Mouse (Mus musculus): ENCODE measurements around the gene Scube1. TPM values are rescaled to one million over a fixed set of nuclear protein-coding genes. Genes with fewer than 3 reads are reported as not detected.

The Scube1 gene
- polyA plus RNA-seq, 1 experiment from 2014 or later = 3.6 TPM

DNA sequence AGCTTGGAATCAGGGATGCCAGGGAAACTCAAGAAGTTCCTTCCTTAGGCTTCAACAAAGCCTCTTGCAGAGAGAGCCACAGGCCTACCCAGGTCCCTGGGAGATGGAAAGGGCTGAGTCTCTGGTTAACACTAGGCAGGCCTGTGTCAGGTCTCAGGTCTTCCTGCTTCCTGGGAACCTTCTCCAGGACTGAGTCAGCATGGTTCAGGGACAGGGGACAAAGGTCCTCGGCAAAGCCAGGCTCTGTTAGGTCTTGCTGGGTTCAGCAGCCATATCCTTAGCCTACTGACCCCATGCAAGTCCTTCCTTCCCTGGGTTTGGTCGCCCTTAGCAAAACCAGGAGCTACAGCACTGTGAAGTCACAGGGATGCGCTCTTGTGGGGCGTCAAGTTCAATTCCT lies 134.0 kb downstream of the Scube1 start:
- Histone ChIP-seq H3K36me3 (ENCODE audit: control insufficient read depth, insufficient read depth, low read length) (peaks cover 11% of the 10 kb centered on the region), H3K9ac (ENCODE audit: low read depth, low read length) (no peak overlapping the region), H3K4me2 (ENCODE audit: low read depth, low read length) (no peak overlapping the region), H3K4me3 (ENCODE audit: low read length) (no peak overlapping the region), H3K4me1 (ENCODE audit: control insufficient read depth, insufficient read depth, low read length) (peaks cover 34% of the 10 kb centered on the region), H3K27ac (ENCODE audit: low read length) (peak overlapping the region; percentile 36), H3K9me3 (ENCODE audit: control insufficient read depth, low read length) (peaks cover 8% of the 10 kb centered on the region; the same call in 1 of the 2 replicates), H3K27me3 (replicated peaks; ENCODE audit: control insufficient read depth, insufficient read depth, low read length) (no peaks in the 10 kb centered on the region)
- peak; percentile 31 for ATAC-seq
- 82% methylated on average over 4 of the region's 4 CpGs for WGBS

DNA sequence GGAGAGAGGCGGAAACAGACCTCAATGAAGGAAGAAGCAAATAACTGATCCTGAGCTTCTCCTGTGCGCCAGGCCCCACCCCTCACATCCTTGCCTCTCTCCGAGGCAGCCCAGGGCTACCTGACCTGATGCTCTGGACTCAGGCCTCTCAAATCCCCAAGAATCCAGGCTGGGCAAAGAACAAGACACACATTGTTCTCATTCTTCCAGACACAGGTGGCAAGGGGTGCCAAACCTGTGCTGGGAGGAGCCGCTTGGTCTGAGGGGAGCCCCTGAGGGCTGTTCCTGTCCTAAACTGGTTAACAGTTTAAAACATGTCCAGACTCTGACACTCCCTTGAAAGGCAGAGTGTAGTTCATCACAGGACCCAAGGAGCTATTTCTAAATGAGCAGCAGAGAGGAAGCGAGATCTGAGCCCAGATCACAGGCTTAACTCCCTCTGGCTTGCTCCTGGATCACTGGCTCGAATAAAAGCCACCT lies 140.0 kb downstream of the Scube1 start:
- Histone ChIP-seq H3K27ac (ENCODE audit: low read length) (no peak overlapping the region), H3K4me2 (ENCODE audit: low read depth, low read length) (no peak overlapping the region), H3K9ac (ENCODE audit: low read depth, low read length) (no peak overlapping the region), H3K4me1 (ENCODE audit: control insufficient read depth, insufficient read depth, low read length) (0 out of 2 replicates have a peak, but pooled peaks cover 3% of the 10 kb centered on the region), H3K9me3 (ENCODE audit: control insufficient read depth, low read length) (peaks cover 8% of the 10 kb centered on the region; the same call in 1 of the 2 replicates), H3K27me3 (replicated peaks; ENCODE audit: control insufficient read depth, insufficient read depth, low read length) (no peaks in the 10 kb centered on the region), H3K36me3 (ENCODE audit: control insufficient read depth, insufficient read depth, low read length) (peaks cover 25% of the 10 kb centered on the region), H3K4me3 (ENCODE audit: low read length) (no peak overlapping the region)
- no peak for ATAC-seq
- WGBS = 88% methylated on average over 6 of the region's 6 CpGs

DNA sequence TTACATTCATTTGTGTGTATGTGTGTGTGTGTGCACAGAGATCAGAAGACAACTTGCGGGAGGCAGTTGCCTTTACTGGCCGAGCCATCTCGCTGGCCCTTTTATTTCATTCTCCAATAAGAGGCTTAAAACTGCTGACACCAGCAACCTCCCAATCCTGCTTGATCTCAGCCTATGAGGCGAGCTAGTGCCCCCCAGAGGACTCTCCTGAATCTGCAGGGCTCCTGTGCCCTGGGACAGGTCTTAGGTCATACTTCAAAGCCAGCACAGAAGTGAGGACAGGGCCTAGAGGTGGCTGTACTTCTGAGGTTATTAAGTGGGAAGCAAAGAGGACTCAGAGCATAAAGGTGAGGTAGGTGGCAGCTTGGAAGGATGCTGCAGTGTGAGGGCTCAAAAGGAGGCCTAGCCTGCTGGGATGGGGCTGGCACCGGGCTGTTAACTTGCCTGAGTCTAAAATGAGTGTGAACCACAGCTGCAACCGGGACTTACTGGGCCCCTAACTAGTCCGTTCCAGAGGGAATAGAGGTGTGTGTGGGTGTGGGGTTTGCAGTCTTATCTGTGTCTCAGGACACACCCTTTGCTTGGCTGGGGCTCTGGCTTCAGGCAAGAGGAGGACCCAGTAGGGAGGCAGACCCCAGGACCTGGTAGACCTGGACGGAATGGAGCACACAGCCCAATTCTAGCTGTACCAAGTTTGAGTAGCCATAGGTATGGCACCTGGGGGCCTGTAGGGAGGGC lies 141.2 kb downstream of the Scube1 start:
- no peak overlapping the region for H3K9ac ChIP-seq (ENCODE audit: low read depth, low read length)
- H3K9me3 ChIP-seq (ENCODE audit: control insufficient read depth, low read length) = peaks cover 8% of the 10 kb centered on the region; the same call in 1 of the 2 replicates
- no peak overlapping the region for H3K4me2 ChIP-seq (ENCODE audit: low read depth, low read length)
- no peak overlapping the region for H3K27ac ChIP-seq (ENCODE audit: low read length)
- 0 out of 2 replicates have a peak, but pooled peaks cover 2% of the 10 kb centered on the region for H3K4me1 ChIP-seq (ENCODE audit: control insufficient read depth, insufficient read depth, low read length)
- no peaks in the 10 kb centered on the region for H3K27me3 ChIP-seq (replicated peaks; ENCODE audit: control insufficient read depth, insufficient read depth, low read length)
- H3K36me3 ChIP-seq (ENCODE audit: control insufficient read depth, insufficient read depth, low read length) = peaks cover 32% of the 10 kb centered on the region
- WGBS = 71% methylated on average over 8 of the region's 8 CpGs
- H3K4me3 ChIP-seq (ENCODE audit: low read length) = no peak overlapping the region
- peak; percentile 48; the same call in 1 of the 2 replicates for ATAC-seq

DNA sequence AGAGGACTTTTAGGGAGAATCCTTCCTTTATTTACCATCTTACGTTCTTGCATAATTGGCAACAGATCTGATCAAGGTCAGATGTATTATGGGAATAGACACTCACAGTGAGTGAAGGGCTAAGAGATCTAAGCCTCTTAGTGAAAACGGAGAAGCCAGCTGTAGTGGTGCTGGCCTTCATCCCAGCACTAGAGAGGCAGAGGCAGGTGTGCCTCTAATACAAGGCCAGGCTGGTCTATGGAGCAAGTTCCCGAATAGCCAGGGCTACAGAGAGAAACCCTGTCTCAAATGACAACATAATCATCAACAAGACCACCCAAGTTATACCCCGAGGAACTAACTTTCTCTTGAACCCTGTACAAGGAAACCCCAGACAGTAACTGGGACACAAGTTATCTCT lies 141.9 kb downstream of the Scube1 start:
- Histone ChIP-seq H3K9me3 (ENCODE audit: control insufficient read depth, low read length) (peaks cover 8% of the 10 kb centered on the region; the same call in 1 of the 2 replicates), H3K9ac (ENCODE audit: low read depth, low read length) (no peak overlapping the region), H3K4me2 (ENCODE audit: low read depth, low read length) (no peak overlapping the region), H3K4me1 (ENCODE audit: control insufficient read depth, insufficient read depth, low read length) (0 out of 2 replicates have a peak, but pooled peaks cover 2% of the 10 kb centered on the region), H3K27ac (ENCODE audit: low read length) (no peak overlapping the region), H3K36me3 (ENCODE audit: control insufficient read depth, insufficient read depth, low read length) (peaks cover 34% of the 10 kb centered on the region), H3K4me3 (ENCODE audit: low read length) (no peak overlapping the region), H3K27me3 (replicated peaks; ENCODE audit: control insufficient read depth, insufficient read depth, low read length) (no peaks in the 10 kb centered on the region)
- WGBS = 85% methylated on average over 4 of the region's 4 CpGs
- no peak for ATAC-seq

DNA sequence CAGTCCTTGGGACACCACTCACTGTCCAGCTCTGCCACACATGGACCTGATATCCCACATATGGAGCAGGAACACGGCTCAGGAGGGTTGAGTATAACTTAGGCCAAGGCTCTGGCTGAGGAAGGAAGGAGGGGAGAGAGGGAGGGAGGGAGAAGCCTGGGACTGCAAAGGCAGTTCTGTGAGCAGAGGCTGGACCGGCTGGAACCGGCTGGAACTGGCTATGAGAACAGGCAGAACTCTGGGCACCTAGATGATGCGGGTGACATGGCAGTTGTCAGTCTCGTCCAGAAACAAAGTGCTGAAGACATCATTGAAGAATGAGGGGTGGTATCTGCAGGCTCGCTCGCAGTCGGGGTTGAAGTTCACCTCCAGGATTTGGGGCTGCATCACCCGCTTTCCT lies 148.2 kb downstream of the Scube1 start:
- Histone ChIP-seq H3K9ac (ENCODE audit: low read depth, low read length) (no peak overlapping the region), H3K36me3 (ENCODE audit: control insufficient read depth, insufficient read depth, low read length) (peaks cover 24% of the 10 kb centered on the region), H3K27ac (ENCODE audit: low read length) (no peak overlapping the region), H3K4me3 (ENCODE audit: low read length) (no peak overlapping the region), H3K4me2 (ENCODE audit: low read depth, low read length) (no peak overlapping the region), H3K9me3 (ENCODE audit: control insufficient read depth, low read length) (no peaks in the 10 kb centered on the region), H3K4me1 (ENCODE audit: control insufficient read depth, insufficient read depth, low read length) (no peaks in the 10 kb centered on the region), H3K27me3 (replicated peaks; ENCODE audit: control insufficient read depth, insufficient read depth, low read length) (no peaks in the 10 kb centered on the region)
- 91% methylated on average over 9 of the region's 9 CpGs for WGBS
- ATAC-seq = no peak

DNA sequence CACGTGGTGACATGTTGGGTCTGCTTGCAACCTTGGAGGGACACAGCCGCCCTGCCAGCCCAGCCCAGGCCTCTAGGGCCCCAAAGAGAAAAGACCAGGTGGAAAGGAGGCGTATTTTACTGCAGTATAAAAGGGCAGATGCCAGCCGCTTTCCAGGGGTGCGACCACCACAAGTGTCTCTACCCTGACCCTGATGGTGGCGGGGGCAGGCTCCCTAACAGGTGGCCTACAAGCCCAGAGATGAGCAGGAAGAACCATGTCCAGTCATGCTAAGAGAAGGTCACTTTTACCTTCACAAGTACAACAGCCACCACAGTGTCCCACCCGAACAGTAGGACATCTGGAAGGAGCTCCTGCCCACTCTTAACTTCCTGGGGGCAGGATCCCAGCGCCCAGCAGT lies 149.3 kb downstream of the Scube1 start:
- no peak overlapping the region for H3K4me2 ChIP-seq (ENCODE audit: low read depth, low read length)
- no peak overlapping the region for H3K9ac ChIP-seq (ENCODE audit: low read depth, low read length)
- WGBS = 95% methylated on average over 8 of the region's 8 CpGs
- no peak overlapping the region for H3K27ac ChIP-seq (ENCODE audit: low read length)
- no peaks in the 10 kb centered on the region for H3K4me1 ChIP-seq (ENCODE audit: control insufficient read depth, insufficient read depth, low read length)
- H3K36me3 ChIP-seq (ENCODE audit: control insufficient read depth, insufficient read depth, low read length) = peaks cover 16% of the 10 kb centered on the region
- no peak overlapping the region for H3K4me3 ChIP-seq (ENCODE audit: low read length)
- H3K9me3 ChIP-seq (ENCODE audit: control insufficient read depth, low read length) = no peaks in the 10 kb centered on the region
- no peaks in the 10 kb centered on the region for H3K27me3 ChIP-seq (replicated peaks; ENCODE audit: control insufficient read depth, insufficient read depth, low read length)
- no peak for ATAC-seq

DNA sequence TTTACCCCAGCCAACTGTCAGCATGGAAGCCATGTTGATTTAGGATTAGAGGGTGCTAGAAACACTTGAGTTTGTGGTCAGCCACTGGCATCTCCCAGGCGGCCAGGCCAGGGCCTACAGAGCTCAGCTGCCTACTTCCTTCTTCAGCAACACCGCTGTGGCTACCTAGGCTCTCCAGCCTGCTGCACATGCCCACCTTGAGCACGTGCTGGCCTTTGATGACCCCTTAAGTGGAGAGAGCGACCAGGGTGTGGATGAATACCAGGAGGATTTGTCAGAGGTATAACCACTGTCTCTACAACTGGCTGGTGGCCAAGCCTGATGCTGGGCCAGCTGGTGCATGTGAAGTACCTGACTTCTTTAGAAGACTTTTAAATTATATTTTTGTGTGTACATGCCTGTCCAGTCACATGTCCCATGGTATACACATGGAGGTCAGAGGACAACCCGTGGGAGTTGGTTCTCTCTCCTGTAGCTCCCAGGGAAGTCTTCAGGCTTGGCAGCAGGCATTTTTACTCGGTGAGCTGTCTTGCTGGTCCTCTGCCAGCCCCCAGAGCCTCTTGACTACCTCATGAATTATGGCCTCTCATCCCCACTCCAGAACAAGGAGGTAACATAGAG lies 150.0 kb downstream of the Scube1 start:
- Histone ChIP-seq H3K4me1 (ENCODE audit: control insufficient read depth, insufficient read depth, low read length) (no peaks in the 10 kb centered on the region), H3K4me3 (ENCODE audit: low read length) (no peak overlapping the region), H3K27me3 (replicated peaks; ENCODE audit: control insufficient read depth, insufficient read depth, low read length) (no peaks in the 10 kb centered on the region), H3K36me3 (ENCODE audit: control insufficient read depth, insufficient read depth, low read length) (peaks cover 13% of the 10 kb centered on the region), H3K9me3 (ENCODE audit: control insufficient read depth, low read length) (no peaks in the 10 kb centered on the region), H3K9ac (ENCODE audit: low read depth, low read length) (no peak overlapping the region), H3K4me2 (ENCODE audit: low read depth, low read length) (no peak overlapping the region), H3K27ac (ENCODE audit: low read length) (no peak overlapping the region)
- ATAC-seq = no peak
- WGBS = 75% methylated on average over 6 of the region's 6 CpGs

DNA sequence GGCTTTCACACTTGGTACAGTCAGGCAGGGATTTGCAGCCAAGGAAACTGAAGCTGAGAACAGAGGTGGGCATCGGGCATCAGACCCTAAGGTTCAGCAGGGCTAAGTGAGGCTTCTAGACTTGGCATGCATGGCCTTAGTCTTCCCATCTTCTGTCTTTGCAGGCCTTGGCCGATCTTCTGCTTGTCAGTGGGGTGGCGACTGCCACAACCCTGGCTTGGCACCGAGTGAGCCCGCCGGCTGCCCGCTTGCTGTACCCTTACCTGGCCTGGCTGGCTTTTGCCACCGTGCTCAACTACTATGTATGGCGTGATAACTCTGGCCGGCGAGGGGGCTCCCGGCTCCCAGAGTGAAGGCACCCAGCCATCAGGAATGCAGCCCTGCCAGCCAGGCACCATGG lies 151.2 kb downstream of the Scube1 start:
- WGBS = 95% methylated on average over 12 of the region's 12 CpGs

DNA sequence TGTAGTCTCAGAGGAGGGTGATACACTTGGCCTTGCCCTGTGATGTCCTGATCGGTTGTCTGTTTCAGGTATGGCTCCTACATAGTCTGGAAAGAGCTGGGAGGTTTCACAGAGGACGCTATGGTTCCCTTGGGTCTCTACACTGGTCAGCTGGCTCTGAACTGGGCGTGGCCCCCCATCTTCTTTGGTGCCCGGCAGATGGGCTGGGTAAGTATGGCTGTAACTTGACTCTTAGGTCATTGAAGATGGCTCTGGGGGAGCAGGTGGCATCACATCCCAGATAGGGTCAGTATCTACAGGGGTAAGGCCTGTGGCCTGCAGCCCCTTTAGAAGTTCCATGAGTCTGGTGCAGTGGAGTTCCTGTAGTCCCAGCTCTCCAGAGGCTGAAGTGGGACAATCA lies 152.7 kb downstream of the Scube1 start:
- no peak overlapping the region for H3K27ac ChIP-seq (ENCODE audit: low read length)
- H3K4me3 ChIP-seq (ENCODE audit: low read length) = no peak overlapping the region
- H3K4me1 ChIP-seq (ENCODE audit: control insufficient read depth, insufficient read depth, low read length) = no peaks in the 10 kb centered on the region
- no peaks in the 10 kb centered on the region for H3K27me3 ChIP-seq (replicated peaks; ENCODE audit: control insufficient read depth, insufficient read depth, low read length)
- ATAC-seq = no peak
- H3K9ac ChIP-seq (ENCODE audit: low read depth, low read length) = no peak overlapping the region
- H3K36me3 ChIP-seq (ENCODE audit: control insufficient read depth, insufficient read depth, low read length) = peaks cover 3% of the 10 kb centered on the region; the same call in 1 of the 2 replicates
- no peaks in the 10 kb centered on the region for H3K9me3 ChIP-seq (ENCODE audit: control insufficient read depth, low read length)
- no peak overlapping the region for H3K4me2 ChIP-seq (ENCODE audit: low read depth, low read length)
- 76% methylated on average over 4 of the region's 4 CpGs for WGBS

More for the DNA sequence above, 151.2 kb downstream of the Scube1 start:
- Histone ChIP-seq H3K9ac (ENCODE audit: low read depth, low read length) (no peak overlapping the region), H3K4me1 (ENCODE audit: control insufficient read depth, insufficient read depth, low read length) (no peaks in the 10 kb centered on the region), H3K9me3 (ENCODE audit: control insufficient read depth, low read length) (no peaks in the 10 kb centered on the region), H3K27ac (ENCODE audit: low read length) (no peak overlapping the region), H3K27me3 (replicated peaks; ENCODE audit: control insufficient read depth, insufficient read depth, low read length) (no peaks in the 10 kb centered on the region), H3K4me2 (ENCODE audit: low read depth, low read length) (no peak overlapping the region), H3K4me3 (ENCODE audit: low read length) (no peak overlapping the region), H3K36me3 (ENCODE audit: control insufficient read depth, insufficient read depth, low read length) (peaks cover 5% of the 10 kb centered on the region)
- ATAC-seq = no peak

Data from intestine, embryonic 16.5 days (tissue).